Comparison of ENCODE assay signal across 21 mouse cellular contexts in the genomic region with DNA sequence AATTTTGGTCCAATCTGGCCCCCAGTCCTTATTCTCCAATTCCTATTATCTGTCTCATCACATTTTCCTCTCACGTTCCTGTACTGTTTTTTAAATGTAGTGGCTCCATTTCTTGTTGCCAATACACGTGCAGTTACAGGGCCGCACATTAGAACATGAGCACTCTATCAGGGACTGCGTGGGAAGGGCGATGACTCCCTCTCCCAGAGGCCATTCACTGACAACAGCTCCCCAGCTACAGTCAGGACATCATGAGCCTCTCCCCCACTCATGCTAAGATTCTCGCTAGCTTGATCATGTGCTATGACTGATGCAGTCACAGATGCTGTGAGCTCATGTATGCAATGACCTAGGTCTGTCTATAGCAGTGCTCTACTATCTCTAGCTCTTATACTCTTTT.
A peak's percentile ranks its signal among the peaks of the same experiment; 100 is the strongest.
DNase-seq lines count a peak whose midpoint lies in the region; ATAC-seq lines count a peak whose summit lies in the region.
"Had no signal": no experiment of that assay in that cellular context is flagged by ENCODE, and none has a peak within 500 bp of the region (broad histone marks: within the 10 kb centered on the region; RNA-seq: fewer than 3 reads in every experiment).

No protein-coding gene starts in this region.

- H3K27ac ChIP-seq in heart, embryonic 10.5 days, result no peak overlapping the region

- no peaks in the 10 kb centered on the region for H3K27me3 ChIP-seq in heart, embryonic 10.5 days (ENCODE audit: insufficient read depth, poor library complexity, severe bottlenecking)
- no peaks in the 10 kb centered on the region for H3K27me3 ChIP-seq in megakaryocyte, embryonic 14.5 days (replicated peaks)
- H3K27me3 ChIP-seq: CH12.LX, Patski had no signal

- peak; percentile 90 for DNase-seq in heart, adult 11 months
- DNase-seq in heart, embryonic 10.5 days (ENCODE audit: low spot score), result no peak
- peak; percentile 37 for DNase-seq in testis, postnatal 14 days (ENCODE audit: low spot score)
- DNase-seq in testis, postnatal 10 days (ENCODE audit: low spot score), result no peak
- DNase-seq: adrenal gland, adult 2 months; adrenal gland, adult 8-10 months; adrenal gland, postnatal 10 days; adrenal gland, postnatal 14 days; adrenal gland, postnatal 25 days; adrenal gland, postnatal 36 days; B cell, adult 2 months; cerebellum, adult 11 months; cerebellum, adult 11-12 months; cerebellum, adult 18-20 months had no signal

- no peaks in the 10 kb centered on the region for H3K4me1 ChIP-seq in heart, embryonic 10.5 days
- H3K4me1 ChIP-seq in megakaryocyte, embryonic 14.5 days, result peaks cover 31% of the 10 kb centered on the region

- 90% methylated on average over 6 of the region's 6 CpGs for WGBS in heart, embryonic 10.5 days

- ATAC-seq in megakaryocyte, adult 5-6 weeks (ENCODE audit: poor library complexity, severe bottlenecking), result no peak
- ATAC-seq: activated CD4-positive, CD25-positive, alpha-beta regulatory T cell, adult 4 months; CD4-positive, CD25-positive, alpha-beta regulatory T cell, adult 4 months; Patski had no signal

- H3K4me3 ChIP-seq in heart, embryonic 10.5 days, result no peak overlapping the region
- H3K4me3 ChIP-seq in megakaryocyte, embryonic 14.5 days (replicated peaks), result peak overlapping the region; percentile 21

- peaks cover 6% of the 10 kb centered on the region; the same call in 1 of the 2 replicates for H3K36me3 ChIP-seq in heart, embryonic 10.5 days
- H3K36me3 ChIP-seq in megakaryocyte, embryonic 14.5 days (replicated peaks; ENCODE audit: low read length), result peaks cover 69% of the 10 kb centered on the region

- H3K9me3 ChIP-seq in heart, embryonic 10.5 days, result no peaks in the 10 kb centered on the region
- H3K9me3 ChIP-seq in megakaryocyte, embryonic 14.5 days, result no peaks in the 10 kb centered on the region
- H3K9me3 ChIP-seq: G1E had no signal

Comparison
In these comparisons a context has a peak if more than half of its experiments do, and no peak if none do; other contexts are left out.
1. DNase-seq: peak in heart, adult 11 months (single experiment) and testis, postnatal 14 days (single experiment); none in heart, embryonic 10.5 days (single experiment) and testis, postnatal 10 days (single experiment).